ENCODE assay signal across 8 mouse cellular contexts in genomic region chr1:43473734-43474534, GRCm38 (mm10). TPM values are rescaled to one million over a fixed set of nuclear protein-coding genes. Genes with fewer than 3 reads are reported as not detected.
DNase-seq lines count a peak whose midpoint lies in the region; ATAC-seq and TF ChIP-seq lines count a peak whose summit lies in the region.

No protein-coding gene starts in this region.

- no peak for TF ChIP-seq CTCF in forebrain, postnatal 0 days (IDR thresholded peaks at IDR 0.05; ENCODE audit: low read depth)

- no peaks in the 10 kb centered on the region for H3K36me3 ChIP-seq in forebrain, postnatal 0 days (ENCODE audit: insufficient read depth)

- 71% methylated on average over 5 of the region's 5 CpGs for WGBS in forebrain, postnatal 0 days

- H3K4me2 ChIP-seq in forebrain, postnatal 0 days (ENCODE audit: low read depth) = no peak overlapping the region

- H3K9ac ChIP-seq in forebrain, postnatal 0 days = no peak overlapping the region

- peak; percentile 32 for DNase-seq in gastrocnemius, postnatal 10 days
- no peak for DNase-seq in gastrocnemius, adult 18-20 months (ENCODE audit: low spot score)
- DNase-seq in testis, postnatal 10 days (ENCODE audit: low spot score) = peak; percentile 61
- no peak for DNase-seq in testis, postnatal 14 days (ENCODE audit: low spot score)
- peak; percentile 31 for DNase-seq in forebrain, postnatal 0 days
- DNase-seq in left cerebral cortex, postnatal 25 days (ENCODE audit: low spot score in 2 of 2) = peak; percentile 42 to 76
- DNase-seq in right cerebral cortex, adult 18-20 months = peak; percentile 62
- DNase-seq in embryo, embryonic 10.5 days (ENCODE audit: low spot score) = no peak

- H3K27me3 ChIP-seq in forebrain, postnatal 0 days (ENCODE audit: insufficient read depth, low read length) = no peaks in the 10 kb centered on the region

- peak; percentile 18; the same call in 1 of the 2 replicates for ATAC-seq in forebrain, postnatal 0 days

- H3K27ac ChIP-seq in forebrain, postnatal 0 days (ENCODE audit: low read depth, low read length) = no peak overlapping the region

- no peaks in the 10 kb centered on the region for H3K9me3 ChIP-seq in forebrain, postnatal 0 days (ENCODE audit: low read length)

- peaks cover 12% of the 10 kb centered on the region; the same call in 1 of the 2 replicates for H3K4me1 ChIP-seq in forebrain, postnatal 0 days (ENCODE audit: insufficient read depth)

- H3K4me3 ChIP-seq in forebrain, postnatal 0 days (ENCODE audit: low read depth, low read length) = no peak overlapping the region

- intact Hi-C loops in left cerebral cortex, postnatal 25 days (cut with DNase I) = no loop called here

RNA-seq across cellular contexts. Expression of gene Nck2, which starts 29.6 kb away (rescaled TPM):
- total RNA-seq in gastrocnemius, postnatal 10 days (2021) = 10 to 100 TPM; 30.2 to 38.0 TPM
- total RNA-seq in gastrocnemius, adult 18-20 months (2021) = 10 to 100 TPM; 17.2 to 17.8 TPM
- 79.2 and 84.2 TPM in 2 replicates for total RNA-seq in forebrain, postnatal 0 days (2014; rRNA removed)
- 40.3 and 43.8 TPM in 2 replicates for polyA plus RNA-seq in forebrain, postnatal 0 days (2015; fragmentation: Nextera tagmentation; extraction: Ambion mirVana)
- 10 to 100 TPM; 34.1 to 39.3 TPM for total RNA-seq in left cerebral cortex, postnatal 25 days (2021)

Comparison
In these comparisons a context has a peak if more than half of its experiments do, and no peak if none do; other contexts are left out.
1. DNase-seq: peak in gastrocnemius, postnatal 10 days (single experiment), testis, postnatal 10 days (single experiment), forebrain, postnatal 0 days (single experiment), left cerebral cortex, postnatal 25 days (2 of 2) and right cerebral cortex, adult 18-20 months (single experiment); none in gastrocnemius, adult 18-20 months (single experiment), testis, postnatal 14 days (single experiment) and embryo, embryonic 10.5 days (single experiment).